Mouse (Mus musculus) midbrain, embryonic 14.5 days (tissue): ENCODE measurements around the gene Grk3. TPM values are rescaled to one million over a fixed set of nuclear protein-coding genes. Genes with fewer than 3 reads are reported as not detected.
A peak's percentile ranks its signal among the peaks of the same experiment; 100 is the strongest.

Source experiments
- ATAC-seq: fragments of 200-750 bp; cut with Nextera tagmentation; 2 replicates; pipeline ENCODE4 v1.8.0; 2017; ENCODE audit warnings: moderate number of reproducible peaks, moderate library complexity; ENCODE audit not compliant: low FRiP score, low TSS enrichment
- DNase-seq: peaks from one replicate; pipeline ENCODE4 v3.0.0-alpha.2; 2015
- H3K27ac ChIP-seq: fragments of 300-500 bp; sonication (generic); replicated peaks from 2 replicates; pipeline ENCODE4 v1.5.1; 2014; ENCODE audit warnings: mild to moderate bottlenecking, low read depth, low read length, moderate library complexity
- H3K27me3 ChIP-seq: fragments of 300-500 bp; sonication (generic); 2 replicates; pipeline ENCODE4 v1.6.1; 2014; ENCODE audit warnings: low read length, control low read depth, mixed read lengths; ENCODE audit not compliant: control insufficient read depth, insufficient read depth
- H3K36me3 ChIP-seq: fragments of 300-500 bp; sonication (generic); 2 replicates; pipeline ENCODE4 v1.6.1; 2014; ENCODE audit warnings: low read length, control low read depth; ENCODE audit not compliant: control insufficient read depth, insufficient read depth
- H3K4me1 ChIP-seq: fragments of 300-500 bp; sonication (generic); 2 replicates; pipeline ENCODE4 v1.6.1; 2014; ENCODE audit warnings: mild to moderate bottlenecking, antibody characterized with exemption, low read length, control low read depth; ENCODE audit not compliant: control insufficient read depth, insufficient read depth
- H3K4me2 ChIP-seq: fragments of 300-500 bp; sonication (generic); 2 replicates; pipeline ENCODE4 v1.6.1; 2014; ENCODE audit warnings: mild to moderate bottlenecking, low read length, moderate library complexity
- H3K4me3 ChIP-seq: fragments of 300-500 bp; sonication (generic); replicated peaks from 2 replicates; pipeline ENCODE4 v1.5.1; 2014; ENCODE audit warnings: low read depth, low read length
- H3K9ac ChIP-seq: fragments of 300-500 bp; sonication (generic); replicated peaks from 2 replicates; pipeline ENCODE4 v1.6.1; 2014; ENCODE audit warnings: mild to moderate bottlenecking, low read length, moderate library complexity
- H3K9me3 ChIP-seq: fragments of 300-500 bp; sonication (generic); 2 replicates; pipeline ENCODE4 v1.6.1; 2016; ENCODE audit warnings: low read length, control low read depth, mixed read lengths; ENCODE audit not compliant: control insufficient read depth
- WGBS: fragments of 180-500 bp; shearing (Covaris S2); extraction: QIAGEN DNeasy Blood & Tissue Kit; methylation state at CpG from one replicate; pipeline ENCODE4 v1.1.7; 2014; 5-methylcytosine and 5-hydroxymethylcytosine counted together
- polyA plus RNA-seq: library from polyadenylated mRNA; unstranded; fragments of >200 nt; fragmentation: Nextera tagmentation; extraction: Ambion mirVana; gene quantifications from 2 replicates; pipeline ENCODE4 v1.2.1, GENCODE M21; 2014

Grk3 gene
- polyA plus RNA-seq, 1 experiment from 2014 or later: 16.3 TPM

- Histone ChIP-seq H3K36me3 (no peaks in the 10 kb centered on the region), H3K4me1 (peaks cover 5% of the 10 kb centered on the region; the same call in 1 of the 2 replicates), H3K9me3 (no peaks in the 10 kb centered on the region), H3K4me3 (no peak overlapping the region), H3K27ac (no peak overlapping the region), H3K4me2 (no peak overlapping the region), H3K9ac (no peak overlapping the region), H3K27me3 (no peaks in the 10 kb centered on the region; the same call in 1 of the 2 replicates)
- DNase-seq (no peak), ATAC-seq (no peak)
- WGBS: 98% methylated on average over 14 of the region's 14 CpGs
Measured at GRCm38 (mm10) chr5:112923841-112924240, 91.8 kb downstream of the Grk3 start.

DNA sequence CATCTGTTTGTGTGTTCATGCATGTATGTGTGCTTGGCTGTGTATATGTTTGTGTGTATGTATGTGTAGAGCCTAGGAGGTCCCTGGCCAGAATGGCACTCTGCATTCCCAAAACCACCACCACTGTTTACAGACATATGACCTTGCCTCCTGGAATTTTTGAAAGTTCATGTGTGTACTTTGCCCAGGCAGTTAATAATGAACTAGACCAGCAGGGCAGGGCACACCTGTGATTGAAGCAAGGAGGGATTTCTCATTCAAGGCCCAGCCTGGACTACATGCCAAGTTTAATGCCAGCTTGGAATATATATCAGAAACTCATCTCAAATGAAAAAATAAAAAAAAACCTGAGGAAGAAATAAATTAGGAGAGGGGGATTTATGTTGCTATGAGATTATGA is 93.7 kb downstream of the Grk3 start:
- H3K4me1 ChIP-seq: no peaks in the 10 kb centered on the region
- no peak overlapping the region for H3K4me2 ChIP-seq
- H3K36me3 ChIP-seq: no peaks in the 10 kb centered on the region
- no peak overlapping the region for H3K9ac ChIP-seq
- H3K27ac ChIP-seq: no peak overlapping the region
- DNase-seq (no peak), ATAC-seq (no peak)
- no peak overlapping the region for H3K4me3 ChIP-seq
- H3K9me3 ChIP-seq: no peaks in the 10 kb centered on the region
- H3K27me3 ChIP-seq: no peaks in the 10 kb centered on the region; the same call in 1 of the 2 replicates

DNA sequence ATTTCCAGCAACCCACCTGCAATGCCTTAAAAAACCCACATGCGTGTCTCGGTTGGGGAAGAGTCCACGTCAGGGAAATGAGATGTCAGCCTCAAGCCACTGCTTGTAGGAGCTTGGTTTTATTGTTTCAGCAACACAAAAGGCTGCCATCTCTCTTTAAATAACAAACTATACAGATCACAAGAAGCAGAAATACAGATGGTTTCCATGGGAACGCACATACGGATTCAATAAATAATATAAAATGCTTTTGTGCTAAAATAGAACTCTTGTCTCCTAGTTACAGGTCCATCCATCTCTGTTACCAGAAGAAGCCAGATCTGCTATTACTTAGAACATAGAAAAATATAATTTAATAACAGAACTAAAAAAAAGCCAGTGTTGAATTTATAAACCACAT is 105.2 kb downstream of the Grk3 start:
- ATAC-seq: no peak
- WGBS: 42% methylated on average over 5 of the region's 5 CpGs

GRCm38 (mm10) chr5:112908169-112908614 is 107.4 kb downstream of the Grk3 start:
- no peaks in the 10 kb centered on the region for H3K9me3 ChIP-seq
- 48% methylated on average over 2 of the region's 2 CpGs for WGBS
- H3K27me3 ChIP-seq: no peaks in the 10 kb centered on the region
- H3K9ac ChIP-seq: no peak overlapping the region
- no peak overlapping the region for H3K4me3 ChIP-seq
- peaks cover 6% of the 10 kb centered on the region; the same call in 1 of the 2 replicates for H3K4me1 ChIP-seq
- H3K36me3 ChIP-seq: no peaks in the 10 kb centered on the region
- ATAC-seq (no peak), DNase-seq (no peak)
- no peak overlapping the region for H3K4me2 ChIP-seq
- H3K27ac ChIP-seq: no peak overlapping the region

More for the DNA sequence above, 105.2 kb downstream of the Grk3 start:
- H3K4me3 ChIP-seq: no peak overlapping the region
- H3K27me3 ChIP-seq: no peaks in the 10 kb centered on the region
- H3K36me3 ChIP-seq: peaks cover 7% of the 10 kb centered on the region; the same call in 1 of the 2 replicates
- H3K9me3 ChIP-seq: no peaks in the 10 kb centered on the region
- peaks cover 6% of the 10 kb centered on the region; the same call in 1 of the 2 replicates for H3K4me1 ChIP-seq
- no peak overlapping the region for H3K9ac ChIP-seq
- H3K27ac ChIP-seq: peak overlapping the region; percentile 66
- H3K4me2 ChIP-seq: no peak overlapping the region
- peak; percentile 56 for DNase-seq

- ATAC-seq (no peak), DNase-seq (no peak)
- Histone ChIP-seq H3K27me3 (no peaks in the 10 kb centered on the region), H3K9ac (no peak overlapping the region), H3K9me3 (no peaks in the 10 kb centered on the region), H3K27ac (no peak overlapping the region), H3K36me3 (no peaks in the 10 kb centered on the region), H3K4me3 (no peak overlapping the region), H3K4me2 (no peak overlapping the region), H3K4me1 (peaks cover 6% of the 10 kb centered on the region; the same call in 1 of the 2 replicates)
- 87% methylated on average over 6 of the region's 6 CpGs for WGBS
Measured at GRCm38 (mm10) chr5:112907504-112907903, 108.1 kb downstream of the Grk3 start.

- WGBS: 82% methylated on average over 17 of the region's 17 CpGs
- no peak for ATAC-seq
- no peak within 1 kb of the TSS for H3K9ac ChIP-seq
Measured at GRCm38 (mm10) chr5:112895674-112896654, 119.6 kb downstream of the Grk3 start, which contains the start of gene Myo18b. Gene Myo18b, minus strand, starts transcription at chr5:112896362.

GRCm38 (mm10) chr5:112893462-112894060 is 122.0 kb downstream of the Grk3 start:
- no peaks in the 10 kb centered on the region for H3K36me3 ChIP-seq
- no peak overlapping the region for H3K27ac ChIP-seq
- ATAC-seq (no peak), DNase-seq (no peak)
- no peak overlapping the region for H3K4me2 ChIP-seq
- no peaks in the 10 kb centered on the region for H3K4me1 ChIP-seq
- no peaks in the 10 kb centered on the region for H3K9me3 ChIP-seq
- no peak overlapping the region for H3K9ac ChIP-seq
- WGBS: 83% methylated on average over 5 of the region's 5 CpGs
- H3K4me3 ChIP-seq: no peak overlapping the region
- H3K27me3 ChIP-seq: no peaks in the 10 kb centered on the region

More at GRCm38 (mm10) chr5:112895674-112896654, 119.6 kb downstream of the Grk3 start, which contains the start of gene Myo18b:
- no peak within 1 kb of the TSS for H3K27ac ChIP-seq
- H3K9me3 ChIP-seq: no peaks in the 10 kb centered on the region
- H3K4me2 ChIP-seq: no peak within 1 kb of the TSS
- no peak for DNase-seq
- no peaks in the 10 kb centered on the region for H3K36me3 ChIP-seq
- no peaks in the 10 kb centered on the region for H3K4me1 ChIP-seq
- no peaks in the 10 kb centered on the region for H3K27me3 ChIP-seq
- no peak within 1 kb of the TSS for H3K4me3 ChIP-seq

DNA sequence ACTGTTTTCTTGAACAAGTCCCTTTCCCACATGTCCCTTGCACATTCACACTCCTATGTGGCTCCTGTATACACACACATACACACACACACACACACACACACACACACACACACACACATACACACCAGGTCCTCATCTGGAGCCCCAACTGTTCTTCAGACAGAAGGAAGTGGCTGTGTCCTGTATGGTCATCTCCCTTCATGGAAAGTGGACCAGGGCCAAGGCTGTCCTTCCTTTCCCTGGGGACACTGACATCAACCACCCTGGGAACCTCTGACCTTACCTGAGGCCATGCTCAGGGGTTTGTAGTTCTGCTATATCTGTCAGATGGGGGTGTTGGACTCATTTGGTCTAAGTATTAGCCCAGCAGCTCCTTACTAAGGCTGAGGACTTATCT is 123.2 kb downstream of the Grk3 start:
- ATAC-seq: no peak
- Histone ChIP-seq H3K27me3 (no peaks in the 10 kb centered on the region), H3K27ac (no peak overlapping the region)

More for the DNA sequence above, 123.2 kb downstream of the Grk3 start:
- H3K9me3 ChIP-seq: no peaks in the 10 kb centered on the region
- H3K36me3 ChIP-seq: no peaks in the 10 kb centered on the region
- no peak overlapping the region for H3K4me2 ChIP-seq
- DNase-seq: no peak
- H3K9ac ChIP-seq: no peak overlapping the region
- H3K4me3 ChIP-seq: no peak overlapping the region
- no peaks in the 10 kb centered on the region for H3K4me1 ChIP-seq
